Mouse (Mus musculus): ENCODE measurements around the gene Rnf10.

- TF ChIP-seq CTCF (IDR thresholded peaks at IDR 0.05; ENCODE audit: control insufficient read depth, insufficient read depth, insufficient read length) (no peak), MYOG (IDR thresholded peaks at IDR 0.05; ENCODE audit: control insufficient read depth, extremely low read depth, insufficient read length) (no peak), CEBPB (IDR thresholded peaks at IDR 0.05; ENCODE audit: low read depth) (no peak), MYOD1 (IDR thresholded peaks at IDR 0.05; ENCODE audit: control insufficient read depth, insufficient read length, low read depth) (no peak)
These were observed 57.2 kb downstream of the Rnf10 start for GRCm38 (mm10) chr5:115215273-115216185.

All from C2C12 (cell line).